Mouse (Mus musculus): ENCODE measurements around the gene Cnbd2.

Gene Cnbd2

GRCm38 (mm10) chr2:156311441-156311840 lies 658 bp upstream of the Cnbd2 start:
- DNase-seq (ENCODE audit: low read depth) = peak; percentile 44

GRCm38 (mm10) chr2:156311841-156312291 lies 233 bp upstream of the Cnbd2 start:
- no peak for DNase-seq (ENCODE audit: low read depth)

GRCm38 (mm10) chr2:156313153-156313552 lies 1.1 kb downstream of the Cnbd2 start:
- no peak for DNase-seq (ENCODE audit: low read depth)

GRCm38 (mm10) chr2:156314811-156315210 lies 2.7 kb downstream of the Cnbd2 start:
- peak; percentile 23 for DNase-seq (ENCODE audit: low read depth)

- no peak for DNase-seq (ENCODE audit: low read depth)
Measured at GRCm38 (mm10) chr2:156318491-156318890, 6.4 kb downstream of the Cnbd2 start.

- no peak for DNase-seq (ENCODE audit: low read depth)
Measured at GRCm38 (mm10) chr2:156321538-156321937, 9.4 kb downstream of the Cnbd2 start.

- no peak for DNase-seq (ENCODE audit: low read depth)
Measured at GRCm38 (mm10) chr2:156324116-156324588, 12.1 kb downstream of the Cnbd2 start.

- no peak for DNase-seq (ENCODE audit: low read depth)
Measured at GRCm38 (mm10) chr2:156324681-156325080, 12.6 kb downstream of the Cnbd2 start.

GRCm38 (mm10) chr2:156330681-156331080 lies 18.6 kb downstream of the Cnbd2 start:
- DNase-seq (ENCODE audit: low read depth) = no peak

- no peak for DNase-seq (ENCODE audit: low read depth)
Measured at GRCm38 (mm10) chr2:156331446-156331965, 19.4 kb downstream of the Cnbd2 start.

GRCm38 (mm10) chr2:156340078-156340477 lies 28.0 kb downstream of the Cnbd2 start:
- no peak for DNase-seq (ENCODE audit: low read depth)

GRCm38 (mm10) chr2:156344775-156345532 lies 32.9 kb downstream of the Cnbd2 start:
- no peak for DNase-seq (ENCODE audit: low read depth)

GRCm38 (mm10) chr2:156348812-156349211 lies 36.7 kb downstream of the Cnbd2 start:
- DNase-seq (ENCODE audit: low read depth) = no peak

- DNase-seq (ENCODE audit: low read depth) = no peak
Measured at GRCm38 (mm10) chr2:156349286-156349848, 37.3 kb downstream of the Cnbd2 start.

- DNase-seq (ENCODE audit: low read depth) = no peak
Measured at GRCm38 (mm10) chr2:156351243-156351642, 39.1 kb downstream of the Cnbd2 start.

GRCm38 (mm10) chr2:156352413-156353165 lies 40.5 kb downstream of the Cnbd2 start:
- DNase-seq (ENCODE audit: low read depth) = no peak

- DNase-seq (ENCODE audit: low read depth) = no peak
Measured at GRCm38 (mm10) chr2:156353265-156353692, 41.2 kb downstream of the Cnbd2 start.

- no peak for DNase-seq (ENCODE audit: low read depth)
Measured at GRCm38 (mm10) chr2:156356031-156356430, 43.9 kb downstream of the Cnbd2 start.

GRCm38 (mm10) chr2:156368465-156368864 lies 56.4 kb downstream of the Cnbd2 start:
- DNase-seq (ENCODE audit: low read depth) = no peak

GRCm38 (mm10) chr2:156370896-156371295 lies 58.8 kb downstream of the Cnbd2 start:
- no peak for DNase-seq (ENCODE audit: low read depth)

GRCm38 (mm10) chr2:156376956-156377355 lies 64.9 kb downstream of the Cnbd2 start:
- DNase-seq (ENCODE audit: low read depth) = no peak

- no peak for DNase-seq (ENCODE audit: low read depth)
Measured at GRCm38 (mm10) chr2:156379929-156380328, 67.8 kb downstream of the Cnbd2 start.
